Mouse (Mus musculus): ENCODE results near the gene Spata22.

DNA sequence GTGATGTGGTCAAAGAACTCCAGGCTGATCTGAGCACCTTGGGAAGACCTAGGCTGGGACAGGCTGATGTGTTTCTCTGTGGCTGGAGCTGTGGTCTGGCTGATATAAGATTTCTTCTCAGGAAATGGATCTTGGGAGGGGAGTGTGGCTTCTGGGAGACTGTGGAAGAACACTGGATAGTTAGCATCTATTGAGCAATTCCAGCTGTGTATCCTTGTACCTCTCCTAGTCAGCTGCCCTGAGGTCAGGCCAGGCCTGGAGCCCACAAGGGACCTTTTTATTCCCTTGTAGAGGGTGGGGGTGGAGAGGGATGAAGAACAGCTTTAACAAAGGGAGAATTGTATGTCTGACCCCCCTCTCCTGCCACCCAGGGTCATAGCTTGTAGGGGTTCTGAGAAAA, 45.2 kb upstream of the Spata22 start:
- TF ChIP-seq POLR2A (IDR thresholded peaks at IDR 0.05; ENCODE audit: borderline replicate concordance, extremely low read depth, low read depth, low read length) (no peak), CTCF (IDR thresholded peaks at IDR 0.05; ENCODE audit: insufficient read depth, low read length) (no peak)

All from lung, adult 2 months (tissue).